Mouse (Mus musculus) hematopoietic stem cell, adult 5-6 weeks (primary cell): ENCODE measurements around the gene Taok3. TPM values are rescaled to one million over a fixed set of nuclear protein-coding genes. Genes with fewer than 3 reads are reported as not detected.

Experiments used
- ATAC-seq, 2 experiments: fragments of 125-278 bp in 1 of 2; replicated peaks in 1 of 2; 2 replicates each; pipeline ENCODE4 v1.8.0; 2016 to 2017; ENCODE audit warnings: inconsistent platforms in 2 of 2, mild to moderate bottlenecking in 2 of 2, moderate number of reproducible peaks in 2 of 2, low read depth in 1 of 2, moderate TSS enrichment in 1 of 2; ENCODE audit not compliant: low FRiP score in 2 of 2, poor library complexity in 2 of 2, severe bottlenecking in 2 of 2, insufficient read depth in 1 of 2, low TSS enrichment in 1 of 2
- total RNA-seq: library from RNA; stranded (forward); fragments of 172-1452, 232-1000 nt; gene quantifications from 2 replicates; pipeline ENCODE4 v1.2.3, GENCODE M21; 2017

Gene Taok3
- total RNA-seq, 1 experiment from 2014 or later, result 70.4 TPM

- no peak for ATAC-seq
Observed at GRCm38 (mm10) chr5:117159805-117160291, 39.9 kb downstream of the Taok3 start.

- ATAC-seq, result no peak
Observed at GRCm38 (mm10) chr5:117160499-117160898, 40.6 kb downstream of the Taok3 start.

GRCm38 (mm10) chr5:117163790-117164189, 43.9 kb downstream of the Taok3 start:
- ATAC-seq, result no peak

GRCm38 (mm10) chr5:117164516-117164915, 44.6 kb downstream of the Taok3 start:
- ATAC-seq, result no peak

GRCm38 (mm10) chr5:117164923-117165322, 45.0 kb downstream of the Taok3 start:
- no peak for ATAC-seq

GRCm38 (mm10) chr5:117165946-117166345, 46.0 kb downstream of the Taok3 start:
- ATAC-seq, result no peak

GRCm38 (mm10) chr5:117166811-117167365, 47.0 kb downstream of the Taok3 start:
- no peak for ATAC-seq

GRCm38 (mm10) chr5:117168351-117169100, 48.6 kb downstream of the Taok3 start:
- no peak for ATAC-seq

- no peak for ATAC-seq
Observed at GRCm38 (mm10) chr5:117174057-117174456, 54.1 kb downstream of the Taok3 start.

GRCm38 (mm10) chr5:117175896-117176295, 56.0 kb downstream of the Taok3 start:
- no peak for ATAC-seq

GRCm38 (mm10) chr5:117178079-117178478, 58.1 kb downstream of the Taok3 start:
- ATAC-seq, result no peak

- ATAC-seq, result no peak
Observed at GRCm38 (mm10) chr5:117178486-117178885, 58.6 kb downstream of the Taok3 start.

GRCm38 (mm10) chr5:117181921-117182320, 62.0 kb downstream of the Taok3 start:
- ATAC-seq, result no peak

GRCm38 (mm10) chr5:117182411-117182810, 62.5 kb downstream of the Taok3 start:
- ATAC-seq, result no peak

- ATAC-seq, result no peak
Observed at GRCm38 (mm10) chr5:117184832-117185231, 64.9 kb downstream of the Taok3 start.

GRCm38 (mm10) chr5:117185673-117186072, 65.7 kb downstream of the Taok3 start:
- no peak for ATAC-seq

- no peak for ATAC-seq
Observed at GRCm38 (mm10) chr5:117192061-117192460, 72.1 kb downstream of the Taok3 start.

GRCm38 (mm10) chr5:117193748-117194147, 73.8 kb downstream of the Taok3 start:
- ATAC-seq, result no peak

- no peak for ATAC-seq
Observed at GRCm38 (mm10) chr5:117194672-117195071, 74.7 kb downstream of the Taok3 start.
